Mouse (Mus musculus) heart, postnatal 14 days (tissue): Measurements from ENCODE around the gene Bfar. TPM values are rescaled to one million over a fixed set of nuclear protein-coding genes. Genes with fewer than 3 reads are reported as not detected.
"Not testable (repeated sequence)": the region's sequence is repeated elsewhere in the genome, so short reads cannot be mapped to it uniquely, and the experiment has no call there.

Experiments
- DNase-seq, 2 experiments: peaks; one replicate each; pipeline ENCODE4 v3.0.0; 2021 to 2022
- intact Hi-C: fragments of 180-260 bp; cut with DNase I; formaldehyde crosslinking; loops from one replicate; pipeline ENCODE4 v1.15.1; 2025
- total RNA-seq, 2 experiments: library from RNA; stranded (reverse); gene quantifications; 2 replicates each; pipeline ENCODE4 v1.2.3; 2021

Gene Bfar
- total RNA-seq, 2 experiments from 2014 or later, result 43.0 to 48.4 TPM

DNA sequence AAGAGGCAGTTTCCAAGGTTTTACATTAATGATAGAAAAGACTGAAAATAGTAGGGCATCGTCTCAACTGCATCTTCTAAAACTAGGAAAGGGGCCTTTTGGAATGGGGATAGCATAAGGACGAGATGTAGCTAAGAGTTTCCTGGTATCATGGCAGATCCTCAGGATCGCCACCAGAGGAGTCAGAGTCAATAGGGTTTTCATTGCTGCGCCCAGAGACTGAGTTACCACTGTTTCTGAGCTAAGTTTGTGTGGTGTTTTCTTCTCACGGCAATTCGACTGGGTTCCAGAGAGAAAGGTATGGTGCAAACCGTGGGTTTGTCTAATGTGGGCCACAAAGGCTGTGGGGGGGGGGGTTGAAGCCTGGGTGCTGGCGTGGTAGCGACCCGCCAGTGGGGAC, 33.0 kb downstream of the Bfar start:
- DNase-seq, result no peak
- intact Hi-C loops, result no loop called here

DNA sequence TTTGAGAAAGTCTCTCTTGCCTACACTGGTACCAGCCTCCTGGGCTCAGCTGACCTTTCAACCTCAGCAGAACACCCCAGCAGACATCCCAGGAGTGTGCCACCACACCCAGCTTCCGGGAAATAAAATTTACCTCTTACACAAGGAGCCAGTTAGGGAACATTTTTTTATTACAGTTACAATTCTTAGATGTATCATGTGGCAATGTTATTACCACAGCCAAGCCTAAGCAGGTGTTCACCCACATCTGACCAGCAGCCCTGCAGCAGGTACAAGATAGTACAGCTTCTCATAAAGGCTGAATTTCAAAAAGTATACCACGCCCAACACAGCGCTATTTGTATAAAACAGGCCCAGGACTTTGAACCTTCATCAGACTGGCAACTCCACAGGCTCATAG, 43.3 kb downstream of the Bfar start:
- no peak for DNase-seq
- intact Hi-C loops, result no loop called here

DNA sequence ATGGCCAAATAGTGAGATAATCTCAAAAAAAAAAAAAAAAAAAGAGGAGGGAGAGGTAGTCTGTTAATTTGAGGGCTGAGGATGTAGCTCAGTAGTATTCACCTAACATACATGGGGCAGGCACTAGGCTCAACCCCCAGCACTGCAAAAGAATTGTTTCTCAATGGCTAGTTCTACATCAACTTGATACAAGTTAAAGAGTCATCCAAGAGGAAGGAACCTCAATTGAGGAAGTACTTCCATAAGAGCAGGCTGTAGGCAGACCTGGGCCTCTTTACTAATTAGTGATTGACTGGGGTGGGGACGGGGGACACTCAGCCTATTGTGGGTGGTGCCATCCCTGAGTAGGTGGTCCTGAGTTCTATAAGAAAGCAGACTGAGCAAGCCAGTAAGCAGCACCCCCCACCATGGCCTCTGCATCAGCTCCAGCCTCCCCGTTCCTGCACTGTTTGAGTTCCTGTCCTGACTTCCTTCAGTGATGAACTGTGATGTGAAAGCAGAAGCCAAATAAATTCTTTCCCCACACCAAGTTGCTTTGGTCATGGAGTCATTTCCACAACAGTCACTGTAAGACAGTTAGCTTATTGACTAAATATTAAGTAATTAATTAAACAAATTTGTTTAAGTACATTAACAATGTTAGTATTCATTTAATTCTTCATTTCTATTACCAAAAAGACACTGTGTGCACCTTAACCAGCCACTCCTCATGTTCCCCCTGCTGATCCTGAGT, 45.3 kb downstream of the Bfar start:
- DNase-seq, result no peak
- intact Hi-C loops, result no loop called here

DNA sequence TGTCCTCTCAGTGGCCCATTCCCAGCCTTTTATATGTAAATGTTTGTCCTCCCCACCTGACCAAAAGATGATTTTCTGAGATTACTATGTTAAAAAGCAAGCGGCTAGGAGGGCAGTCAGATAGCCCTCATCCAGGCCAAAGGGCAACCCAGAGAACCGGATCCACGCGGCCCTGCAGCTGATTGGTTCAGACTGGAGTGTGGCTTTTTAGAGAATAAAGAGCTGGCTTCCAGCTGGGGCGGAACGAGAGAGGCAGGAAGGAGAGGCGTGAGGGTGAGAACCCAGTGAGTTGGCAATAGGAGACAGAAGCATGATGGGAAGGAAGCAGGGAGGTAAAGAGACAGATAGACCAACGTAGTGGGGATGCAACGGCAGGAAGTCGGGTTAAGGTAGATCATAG, 51.3 kb downstream of the Bfar start:
- DNase-seq, result no peak

DNA sequence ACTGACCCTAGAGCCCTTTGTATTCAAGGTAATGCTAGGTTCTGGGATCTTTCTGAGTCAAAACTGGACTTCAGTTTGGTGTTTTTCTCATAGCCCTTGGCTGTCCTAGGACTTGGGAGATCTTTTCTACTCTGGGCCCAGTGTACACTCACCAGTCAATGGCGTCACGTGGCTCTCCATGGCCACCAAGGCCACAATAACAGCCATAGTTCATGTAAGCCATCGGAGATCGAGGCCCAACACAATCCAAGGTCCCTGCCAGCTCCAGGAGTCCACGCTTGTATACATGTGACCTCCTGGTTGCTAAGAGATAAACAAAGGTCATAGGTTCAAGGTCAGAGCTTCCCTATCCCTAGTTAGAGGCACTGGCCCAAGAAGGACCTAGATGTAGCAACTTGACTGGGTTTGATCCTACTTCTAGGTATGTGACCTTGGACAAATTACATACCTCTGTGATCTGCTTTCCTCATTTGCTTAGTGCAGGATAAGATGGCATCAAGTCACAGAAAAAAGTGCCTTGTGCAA, 56.2 kb downstream of the Bfar start:
- intact Hi-C loops, result no loop called here
- no peak for DNase-seq

More for the DNA sequence above, 51.3 kb downstream of the Bfar start:
- intact Hi-C loops, result no loop called here

DNA sequence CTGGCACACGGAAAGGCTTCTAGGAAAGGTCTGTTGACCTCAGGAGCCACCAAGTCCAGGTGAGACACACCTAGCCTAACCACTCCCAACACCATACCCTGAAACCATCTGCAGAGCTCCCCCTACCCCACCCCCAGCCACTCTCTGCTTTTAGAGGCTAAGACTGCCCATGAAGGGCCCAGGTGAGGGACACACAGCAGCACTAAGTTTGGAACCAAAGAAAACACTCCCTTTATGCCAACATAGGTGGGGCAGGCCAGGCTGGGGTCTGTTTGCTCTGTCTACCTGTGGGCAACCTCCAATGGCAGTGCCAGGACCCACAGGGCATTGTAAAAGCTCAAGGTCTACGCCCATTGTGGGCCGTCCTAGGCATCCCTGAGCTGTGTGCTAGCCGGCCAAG, 57.8 kb downstream of the Bfar start:
- no peak for DNase-seq
- intact Hi-C loops, result no loop called here

DNA sequence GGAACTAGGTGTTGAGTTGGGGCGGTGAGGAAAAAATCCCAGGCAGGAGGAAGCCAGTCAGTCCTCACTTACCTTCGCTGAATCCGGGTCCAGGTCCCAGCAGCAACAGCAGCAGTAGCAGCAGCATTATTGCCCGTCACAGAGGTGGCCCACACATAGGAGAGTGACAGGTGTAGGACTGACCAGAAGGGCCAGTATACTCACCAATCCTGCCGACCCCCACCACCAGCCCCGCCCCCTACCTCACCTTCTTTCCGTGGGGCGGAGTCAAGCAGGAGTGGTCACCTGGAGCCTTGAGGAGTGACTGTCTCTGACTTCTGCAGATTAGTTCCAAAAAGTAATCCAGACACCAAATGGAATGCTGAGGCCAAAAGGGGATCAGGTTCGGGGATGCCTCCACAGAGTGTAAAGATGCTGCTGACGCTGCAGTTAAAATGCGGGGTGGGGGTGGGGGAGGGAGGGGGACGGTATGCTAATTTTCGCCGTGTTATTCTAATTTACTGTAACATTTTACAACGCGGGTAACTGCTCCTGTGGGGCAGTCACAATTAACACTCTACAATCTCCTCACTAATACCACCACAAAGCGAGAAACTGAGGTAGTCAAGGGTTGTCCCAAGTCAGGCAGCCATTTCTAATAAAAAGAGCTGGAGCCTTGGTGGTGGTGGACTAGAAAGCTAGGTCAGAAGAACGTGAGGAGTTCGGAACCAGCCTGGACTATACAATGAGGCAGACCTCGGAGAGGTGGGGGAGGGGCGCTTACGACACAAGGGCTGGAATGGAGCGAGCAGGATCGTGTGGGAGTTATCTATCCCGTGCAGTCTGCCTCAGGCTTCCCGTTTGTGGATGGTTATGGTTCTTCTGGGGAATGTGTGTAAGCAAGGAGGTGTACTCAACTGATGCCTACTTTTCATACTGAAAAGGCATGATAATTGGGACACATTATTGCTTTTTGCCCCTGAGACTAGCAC, 58.9 kb downstream of the Bfar start, which contains the start of gene Pla2g10:
TSS of gene Pla2g10 (minus strand) at position 699 of the 971 bp plus-strand sequence.
- intact Hi-C loops, result loop anchor here (5.0 to 10.0 kb wide), 4 partner anchors 88 to 616 kb away; no protein-coding TSS in a partner anchor

DNA sequence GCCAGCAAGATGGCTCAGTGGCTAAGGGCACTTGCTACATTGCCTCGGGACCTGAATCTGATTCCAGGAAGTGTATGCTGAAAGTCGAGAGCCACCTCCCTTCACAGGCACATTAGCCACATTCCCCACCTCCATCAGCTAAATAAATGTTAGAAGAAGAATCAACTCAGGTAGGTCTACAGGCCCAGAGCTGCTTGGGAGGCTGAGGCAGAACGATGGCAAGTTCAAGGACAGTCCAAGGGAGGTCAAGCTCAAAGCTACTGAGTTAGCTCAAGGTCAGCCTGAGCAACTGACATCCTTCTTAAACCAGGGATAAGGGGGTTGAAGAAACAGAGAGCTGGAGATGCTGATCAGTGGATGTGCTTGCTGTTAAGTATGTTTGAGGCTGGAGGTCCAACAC, 61.1 kb downstream of the Bfar start:
- intact Hi-C loops, result loop anchor here (5.0 to 10.0 kb wide), 4 partner anchors 90 to 618 kb away; no protein-coding TSS in a partner anchor
- no peak for DNase-seq

More for the DNA sequence above, 58.9 kb downstream of the Bfar start, which contains the start of gene Pla2g10:
- no peak for DNase-seq

DNA sequence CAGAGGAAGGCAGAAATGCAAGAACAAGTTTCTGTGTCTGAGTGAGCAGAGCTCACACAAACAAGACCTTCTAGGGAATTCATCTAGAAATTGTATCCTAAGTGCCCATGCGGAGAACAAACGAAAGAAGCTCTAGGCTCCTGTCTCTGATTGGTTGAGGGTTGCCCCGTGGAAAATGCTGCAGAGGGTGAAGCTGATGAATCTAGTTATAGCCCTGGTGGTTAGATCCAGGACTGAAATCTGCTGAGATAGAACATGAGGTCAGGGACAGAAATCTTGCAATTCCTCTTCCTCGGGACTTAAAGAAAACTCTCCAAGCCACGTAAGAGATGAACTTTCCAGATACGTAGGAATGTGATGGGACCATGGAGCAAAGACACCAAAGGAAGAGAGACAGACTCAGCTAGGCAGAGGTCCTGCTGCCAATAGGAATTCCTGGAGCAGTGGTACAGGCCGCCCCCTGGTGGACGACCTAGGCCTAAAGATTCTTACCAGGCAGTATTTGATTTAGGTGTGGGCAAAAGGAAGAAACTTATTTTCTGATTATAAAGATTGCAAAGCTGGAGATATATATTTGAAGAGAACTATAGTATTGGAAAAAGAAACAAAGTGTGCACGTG, 62.0 kb downstream of the Bfar start:
- intact Hi-C loops, result loop anchor here (5.0 to 10.0 kb wide), 4 partner anchors 91 to 619 kb away; no protein-coding TSS in a partner anchor
- peak; percentile 81 to 85 for DNase-seq

DNA sequence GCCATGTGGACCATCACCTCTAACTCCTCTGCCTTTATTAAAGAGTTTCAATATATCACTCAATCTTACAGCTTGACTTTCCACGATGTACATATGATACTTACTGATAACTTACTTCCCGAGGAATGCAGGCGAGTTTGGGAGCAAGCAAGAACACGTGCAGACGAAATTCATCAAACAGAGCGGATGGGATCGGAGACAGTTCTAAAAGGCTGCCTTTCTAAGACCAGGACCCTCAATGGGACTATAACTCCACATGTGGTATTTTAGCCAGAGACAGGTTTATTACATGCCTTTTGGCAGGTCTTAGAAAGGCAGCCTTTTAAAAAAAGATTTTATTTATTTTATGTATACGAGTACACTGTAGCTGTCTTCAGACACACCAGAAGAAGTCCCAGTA, 64.3 kb downstream of the Bfar start:
- intact Hi-C loops, result loop anchor here (10.0 kb wide), 2 partner anchors 291 to 621 kb away; no protein-coding TSS in a partner anchor

DNA sequence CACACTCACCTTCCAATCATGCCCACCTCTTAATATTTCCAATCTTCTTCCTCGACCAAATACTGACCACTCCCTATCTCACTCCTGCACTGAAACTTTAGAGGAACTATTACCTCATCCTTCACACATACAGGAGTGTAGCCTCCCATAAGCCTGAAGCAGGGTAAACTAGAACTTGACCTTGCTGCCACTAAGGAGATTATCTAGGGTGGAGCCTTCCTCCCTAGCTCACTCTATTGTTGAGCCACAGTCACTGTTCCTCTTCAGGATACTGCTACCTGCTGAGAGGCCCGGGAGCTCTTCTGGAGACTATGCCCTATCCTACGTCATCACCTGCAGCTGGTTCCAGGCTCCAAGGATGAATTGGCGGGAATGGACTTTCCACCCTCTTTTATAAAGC, 67.4 kb downstream of the Bfar start:
- intact Hi-C loops, result loop anchor here (10.0 kb wide), 2 partner anchors 294 to 624 kb away; no protein-coding TSS in a partner anchor
- not testable (repeated sequence) for DNase-seq

More for the DNA sequence above, 64.3 kb downstream of the Bfar start:
- no peak for DNase-seq

DNA sequence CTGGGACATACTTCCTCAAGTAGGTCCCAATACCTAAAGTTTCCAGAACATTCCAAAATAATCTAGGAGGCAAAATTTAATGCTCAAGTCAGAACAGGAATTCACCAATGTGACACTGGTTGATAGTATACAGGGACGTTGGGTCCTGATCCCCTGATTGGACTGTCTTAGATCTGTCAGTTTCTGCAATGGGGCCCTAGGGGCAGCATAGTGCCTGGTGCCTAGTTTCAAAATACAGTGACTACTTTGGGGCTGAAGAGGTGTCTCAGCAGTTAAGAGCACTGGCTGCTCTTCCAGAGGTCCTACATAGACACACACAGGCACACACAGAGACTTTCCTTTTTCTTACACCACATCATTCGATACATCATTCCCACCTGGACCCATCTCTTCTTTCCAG, 69.2 kb downstream of the Bfar start:
- no peak for DNase-seq
- intact Hi-C loops, result no loop called here

DNA sequence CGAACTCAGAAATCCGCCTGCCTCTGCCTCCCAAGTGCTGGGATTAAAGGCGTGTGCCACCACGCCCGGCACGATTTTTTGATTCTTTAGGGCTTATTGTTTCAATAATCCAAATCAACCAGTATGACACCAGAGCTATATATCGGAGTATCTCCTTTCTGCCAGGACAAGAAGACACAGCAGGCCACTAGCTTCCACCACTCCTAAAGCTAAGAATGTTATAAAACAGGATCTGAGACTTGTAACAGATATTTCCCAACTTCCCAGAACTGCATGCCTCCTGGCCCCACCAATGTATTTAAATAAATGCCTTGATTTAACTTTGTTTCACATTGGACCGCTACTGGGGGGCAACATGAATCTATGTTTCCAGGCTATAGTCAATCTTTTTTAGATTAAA, 76.0 kb downstream of the Bfar start:
- intact Hi-C loops, result no loop called here
- DNase-seq, result no peak

DNA sequence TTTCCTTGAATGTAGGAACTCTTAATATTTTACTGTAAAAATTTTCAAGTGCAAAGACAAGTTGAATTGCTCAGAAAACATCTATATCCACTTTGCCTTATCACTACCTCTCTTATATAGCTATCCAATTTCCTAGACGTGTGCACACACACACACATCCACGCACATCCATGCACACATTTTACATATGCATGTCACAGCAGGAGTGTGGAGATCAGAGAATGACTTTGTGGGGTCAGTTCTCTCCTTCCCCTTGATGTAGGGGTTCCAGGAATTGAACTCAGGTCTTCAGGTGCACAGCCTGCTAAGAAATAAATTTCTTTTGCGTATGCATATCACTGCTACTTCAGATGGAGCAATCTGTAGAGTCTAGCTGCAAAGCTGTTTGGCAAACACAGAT, 76.5 kb downstream of the Bfar start:
- intact Hi-C loops, result no loop called here
- DNase-seq, result no peak

DNA sequence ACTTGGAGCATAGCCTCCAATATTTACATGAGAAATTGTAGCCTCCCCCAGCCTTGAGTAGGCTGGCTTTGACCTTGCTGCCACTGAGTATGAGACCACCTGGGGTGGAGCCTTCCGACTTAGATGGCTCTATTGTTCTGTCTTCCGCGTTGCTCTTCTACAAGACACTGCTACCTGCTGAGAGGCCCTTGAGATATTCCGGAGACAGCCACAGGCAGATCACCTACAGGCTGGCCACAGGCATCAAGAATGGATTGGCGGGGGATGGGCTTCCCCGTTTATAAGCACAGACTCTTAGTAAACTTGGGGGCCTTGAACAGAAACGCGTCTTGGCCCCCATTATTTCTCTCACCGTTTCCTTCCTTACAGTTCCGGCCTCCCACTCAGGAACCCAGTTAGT, 77.2 kb downstream of the Bfar start:
- intact Hi-C loops, DNase-seq: not testable (repeated sequence)

DNA sequence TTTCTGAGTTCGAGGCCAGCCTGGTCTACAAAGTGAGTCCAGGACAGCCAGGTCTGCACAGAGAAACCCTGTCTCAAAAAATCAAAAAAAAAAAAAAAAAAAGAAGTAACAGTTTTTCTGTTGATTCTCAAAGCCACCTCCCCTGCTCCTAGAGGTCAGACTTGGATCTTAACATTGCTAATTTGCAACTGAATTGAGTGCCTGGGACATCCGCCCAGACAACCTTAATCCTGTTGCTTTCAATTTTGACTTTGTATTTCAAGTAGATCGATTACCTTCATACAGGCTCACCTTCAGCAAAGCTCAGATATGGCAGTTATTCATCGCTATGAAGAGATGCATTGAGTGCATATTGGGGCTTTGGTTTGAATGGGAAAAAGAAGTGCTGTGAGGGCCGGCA, 77.6 kb downstream of the Bfar start:
- no peak for DNase-seq
- intact Hi-C loops, result no loop called here

DNA sequence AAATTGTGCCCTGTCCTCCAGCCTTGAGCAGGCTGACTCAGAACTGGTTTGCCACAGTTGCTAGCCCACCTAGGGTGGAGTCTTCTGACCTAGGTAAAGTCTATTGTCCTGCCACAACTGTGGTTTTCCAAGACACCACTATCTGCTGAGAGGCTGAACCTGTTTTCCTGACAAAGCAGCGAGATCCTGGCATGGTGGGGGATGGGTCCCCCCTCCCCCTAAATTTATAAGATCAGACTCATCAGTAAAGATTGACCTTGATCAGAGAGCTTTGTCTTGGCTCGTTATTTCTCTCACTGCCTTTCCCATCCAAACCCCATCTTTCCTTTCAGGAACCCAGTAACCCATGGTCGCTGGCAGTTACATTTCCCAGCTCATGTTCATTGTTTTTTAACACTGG, 78.3 kb downstream of the Bfar start:
- intact Hi-C loops, result no loop called here
- no peak for DNase-seq

DNA sequence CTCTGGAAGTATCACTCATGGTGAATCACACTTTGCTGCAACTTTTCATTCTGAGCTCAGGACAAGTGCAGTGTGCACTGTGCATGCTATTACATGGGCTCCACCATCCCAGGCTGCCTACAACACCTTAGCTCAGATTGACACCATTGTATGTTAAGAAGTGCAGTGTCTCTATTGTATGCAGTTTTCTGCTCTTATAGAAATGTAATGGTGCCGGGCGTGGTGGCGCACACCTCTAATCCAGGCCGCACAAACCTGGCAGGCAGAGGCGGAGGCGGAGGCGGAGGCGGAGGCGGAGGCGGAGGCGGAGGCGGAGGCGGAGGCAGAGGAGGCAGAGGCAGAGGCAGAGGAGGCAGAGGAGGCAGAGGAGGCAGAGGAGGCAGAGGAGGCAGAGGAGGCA, 79.0 kb downstream of the Bfar start:
- no peak for DNase-seq
- intact Hi-C loops, result no loop called here
